Mouse (Mus musculus): ENCODE results near the gene Efcab2. TPM values are rescaled to one million over a fixed set of nuclear protein-coding genes. Genes with fewer than 3 reads are reported as not detected.

Efcab2 gene
- polyA plus RNA-seq (2014; fragmentation: Nextera tagmentation; extraction: Ambion mirVana): 5.9 and 7.6 TPM in 2 replicates

- peak within 1 kb of the TSS; percentile 62 for H3K4me3 ChIP-seq (ENCODE audit: low read depth, low read length)
- ATAC-seq (peak; percentile 96), DNase-seq (ENCODE audit: low spot score) (peak; percentile 95)
- H3K27ac ChIP-seq (ENCODE audit: low read depth, low read length): peak within 1 kb of the TSS; percentile 100
- H3K9me3 ChIP-seq (replicated peaks; ENCODE audit: control insufficient read depth, low read length): no peaks in the 10 kb centered on the region
- H3K4me2 ChIP-seq (ENCODE audit: low read length): peak within 1 kb of the TSS; percentile 63
- no peaks in the 10 kb centered on the region for H3K36me3 ChIP-seq (ENCODE audit: control insufficient read depth, insufficient read depth, low read length)
- no peaks in the 10 kb centered on the region for H3K4me1 ChIP-seq (ENCODE audit: control insufficient read depth, insufficient read depth, low read length)
- peak within 1 kb of the TSS; percentile 97 for H3K9ac ChIP-seq (ENCODE audit: low read length)
- no peaks in the 10 kb centered on the region for H3K27me3 ChIP-seq (replicated peaks; ENCODE audit: control insufficient read depth, insufficient read depth, low read length)
- under 1% methylated on average over 60 of the region's 70 CpGs for WGBS
These were observed at the start of gene Efcab2 for GRCm38 (mm10) chr1:178405951-178406711. TSS of gene Efcab2 (plus strand) at chr1:178406085.

DNA sequence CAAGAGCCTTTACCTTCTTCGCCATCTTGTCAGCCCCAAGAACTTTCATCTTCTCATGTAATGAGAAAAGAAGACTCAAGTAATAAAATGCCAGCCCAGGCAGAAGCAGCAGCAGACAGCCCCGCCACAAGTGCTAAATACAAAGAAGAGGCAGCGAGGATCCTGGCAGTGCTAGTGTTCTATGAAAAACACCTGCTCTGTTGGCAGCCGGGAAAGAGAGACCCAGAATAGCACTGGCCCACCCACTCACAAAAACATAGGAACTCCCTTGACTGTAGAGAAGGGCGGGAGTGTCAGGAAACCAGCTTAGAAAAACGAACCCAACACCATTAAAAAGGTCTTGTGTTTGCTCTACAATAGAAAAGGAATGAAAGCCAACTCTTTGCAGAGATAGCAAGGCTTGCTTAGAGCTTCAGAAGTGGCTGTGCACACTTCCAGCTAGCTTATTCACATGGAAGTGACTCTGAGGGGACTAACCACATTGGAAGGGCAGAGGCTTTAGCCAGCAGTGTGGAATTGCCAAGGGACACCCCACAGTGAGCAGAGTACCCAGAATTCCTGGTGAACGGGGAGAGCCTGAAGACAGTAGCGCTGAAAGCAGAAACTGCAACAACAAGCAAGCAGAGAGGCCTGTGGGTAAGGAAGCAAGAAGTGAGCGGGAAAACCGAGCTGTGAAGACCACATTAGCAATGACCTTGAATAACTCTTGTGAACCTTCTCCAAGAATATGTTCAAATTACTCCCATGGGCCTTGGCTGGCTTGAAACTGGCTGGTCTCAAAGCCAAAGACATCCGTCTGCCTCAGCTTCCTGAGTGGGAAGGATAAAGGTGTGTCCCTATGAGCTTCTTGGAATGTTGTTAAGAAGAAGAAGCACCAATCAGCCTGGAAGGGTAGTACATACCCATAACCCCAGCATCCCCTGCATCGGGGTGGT, 47.8 kb upstream of the Efcab2 start:
- peak; percentile 22 for DNase-seq (ENCODE audit: low spot score)
- H3K9me3 ChIP-seq (replicated peaks; ENCODE audit: control insufficient read depth, low read length): no peaks in the 10 kb centered on the region
- no peaks in the 10 kb centered on the region for H3K27me3 ChIP-seq (replicated peaks; ENCODE audit: control insufficient read depth, insufficient read depth, low read length)
- no peak overlapping the region for H3K9ac ChIP-seq (ENCODE audit: low read length)
- H3K4me2 ChIP-seq (ENCODE audit: low read length): no peak overlapping the region
- no peaks in the 10 kb centered on the region for H3K36me3 ChIP-seq (ENCODE audit: control insufficient read depth, insufficient read depth, low read length)
- ATAC-seq: no peak
- H3K4me1 ChIP-seq (ENCODE audit: control insufficient read depth, insufficient read depth, low read length): no peaks in the 10 kb centered on the region
- no peak overlapping the region for H3K4me3 ChIP-seq (ENCODE audit: low read depth, low read length)
- 64% methylated on average over 12 of the region's 12 CpGs for WGBS
- no peak overlapping the region for H3K27ac ChIP-seq (ENCODE audit: low read depth, low read length)

GRCm38 (mm10) chr1:178360264-178360663, 45.6 kb upstream of the Efcab2 start:
- H3K4me2 ChIP-seq (ENCODE audit: low read length): no peak overlapping the region
- H3K27ac ChIP-seq (ENCODE audit: low read depth, low read length): no peak overlapping the region
- DNase-seq (ENCODE audit: low spot score) (no peak), ATAC-seq (no peak)
- no peak overlapping the region for H3K9ac ChIP-seq (ENCODE audit: low read length)
- H3K4me3 ChIP-seq (ENCODE audit: low read depth, low read length): no peak overlapping the region
- no peaks in the 10 kb centered on the region for H3K9me3 ChIP-seq (replicated peaks; ENCODE audit: control insufficient read depth, low read length)
- no peaks in the 10 kb centered on the region for H3K36me3 ChIP-seq (ENCODE audit: control insufficient read depth, insufficient read depth, low read length)
- H3K27me3 ChIP-seq (replicated peaks; ENCODE audit: control insufficient read depth, insufficient read depth, low read length): no peaks in the 10 kb centered on the region
- H3K4me1 ChIP-seq (ENCODE audit: control insufficient read depth, insufficient read depth, low read length): no peaks in the 10 kb centered on the region
- WGBS: 85% methylated on average over 11 of the region's 11 CpGs

GRCm38 (mm10) chr1:178360702-178361101, 45.2 kb upstream of the Efcab2 start:
- no peak overlapping the region for H3K4me3 ChIP-seq (ENCODE audit: low read depth, low read length)

GRCm38 (mm10) chr1:178365171-178365570, 40.7 kb upstream of the Efcab2 start:
- DNase-seq (ENCODE audit: low spot score): no peak
- WGBS: 87% methylated on average over 6 of the region's 6 CpGs
- H3K4me2 ChIP-seq (ENCODE audit: low read length): no peak overlapping the region
- H3K27ac ChIP-seq (ENCODE audit: low read depth, low read length): no peak overlapping the region
- no peaks in the 10 kb centered on the region for H3K27me3 ChIP-seq (replicated peaks; ENCODE audit: control insufficient read depth, insufficient read depth, low read length)
- no peak overlapping the region for H3K9ac ChIP-seq (ENCODE audit: low read length)
- H3K9me3 ChIP-seq (replicated peaks; ENCODE audit: control insufficient read depth, low read length): no peaks in the 10 kb centered on the region
- H3K4me3 ChIP-seq (ENCODE audit: low read depth, low read length): no peak overlapping the region
- 0 out of 2 replicates have a peak, but pooled peaks cover 2% of the 10 kb centered on the region for H3K4me1 ChIP-seq (ENCODE audit: control insufficient read depth, insufficient read depth, low read length)
- no peak for ATAC-seq
- no peaks in the 10 kb centered on the region for H3K36me3 ChIP-seq (ENCODE audit: control insufficient read depth, insufficient read depth, low read length)

More at GRCm38 (mm10) chr1:178360702-178361101, 45.2 kb upstream of the Efcab2 start:
- no peak overlapping the region for H3K4me2 ChIP-seq (ENCODE audit: low read length)
- H3K9me3 ChIP-seq (replicated peaks; ENCODE audit: control insufficient read depth, low read length): no peaks in the 10 kb centered on the region
- WGBS: 58% methylated on average over 2 of the region's 2 CpGs
- no peak for ATAC-seq
- H3K4me1 ChIP-seq (ENCODE audit: control insufficient read depth, insufficient read depth, low read length): no peaks in the 10 kb centered on the region
- no peak for DNase-seq (ENCODE audit: low spot score)
- H3K27ac ChIP-seq (ENCODE audit: low read depth, low read length): no peak overlapping the region
- no peak overlapping the region for H3K9ac ChIP-seq (ENCODE audit: low read length)
- no peaks in the 10 kb centered on the region for H3K36me3 ChIP-seq (ENCODE audit: control insufficient read depth, insufficient read depth, low read length)
- no peaks in the 10 kb centered on the region for H3K27me3 ChIP-seq (replicated peaks; ENCODE audit: control insufficient read depth, insufficient read depth, low read length)

- Histone ChIP-seq H3K4me2 (ENCODE audit: low read length) (no peak overlapping the region), H3K27me3 (replicated peaks; ENCODE audit: control insufficient read depth, insufficient read depth, low read length) (no peaks in the 10 kb centered on the region), H3K4me1 (ENCODE audit: control insufficient read depth, insufficient read depth, low read length) (0 out of 2 replicates have a peak, but pooled peaks cover 2% of the 10 kb centered on the region), H3K36me3 (ENCODE audit: control insufficient read depth, insufficient read depth, low read length) (no peaks in the 10 kb centered on the region), H3K27ac (ENCODE audit: low read depth, low read length) (no peak overlapping the region; the same call in 1 of the 2 replicates), H3K9ac (ENCODE audit: low read length) (no peak overlapping the region; the same call in 1 of the 2 replicates), H3K9me3 (replicated peaks; ENCODE audit: control insufficient read depth, low read length) (no peaks in the 10 kb centered on the region), H3K4me3 (ENCODE audit: low read depth, low read length) (no peak overlapping the region)
- ATAC-seq: no peak
- no peak for DNase-seq (ENCODE audit: low spot score)
- 82% methylated on average over 6 of the region's 6 CpGs for WGBS
These were observed 37.8 kb upstream of the Efcab2 start for GRCm38 (mm10) chr1:178368121-178368520.

DNA sequence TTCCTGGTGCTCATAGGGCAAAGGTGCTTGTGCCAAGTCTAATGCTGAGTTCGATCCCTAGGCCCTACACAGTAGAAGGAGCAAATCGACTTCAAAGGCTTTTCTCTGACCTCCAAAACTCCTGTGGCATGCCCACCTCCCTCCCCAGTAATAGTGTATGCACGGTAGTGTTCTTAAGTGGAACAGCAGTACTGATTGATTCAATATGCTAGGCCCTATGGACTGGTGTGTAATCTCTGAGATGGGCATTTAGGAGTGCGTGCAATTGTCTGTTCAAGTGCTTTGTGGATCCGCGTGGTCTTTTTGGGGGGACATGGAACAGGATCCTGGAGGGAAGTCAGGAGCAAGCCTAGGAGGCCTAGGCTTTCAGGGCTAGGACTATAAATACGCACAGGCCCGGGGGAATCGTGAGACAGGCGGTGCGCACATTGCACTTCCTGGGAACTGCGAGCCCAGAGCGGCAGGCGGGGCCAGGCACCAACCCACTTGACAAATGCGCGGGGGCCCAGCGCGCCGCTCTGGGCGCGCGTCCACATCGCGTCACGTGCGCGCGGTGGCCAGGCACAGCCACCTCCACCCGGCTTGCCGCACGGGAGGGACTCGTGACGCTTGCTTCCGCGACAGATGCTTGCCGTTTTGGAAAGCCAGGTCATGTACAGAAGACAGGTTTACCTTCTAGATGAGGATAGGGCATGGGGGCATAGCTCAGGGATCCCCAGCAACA, 37.2 kb upstream of the Efcab2 start:
- Histone ChIP-seq H3K9me3 (replicated peaks; ENCODE audit: control insufficient read depth, low read length) (no peaks in the 10 kb centered on the region), H3K36me3 (ENCODE audit: control insufficient read depth, insufficient read depth, low read length) (no peaks in the 10 kb centered on the region), H3K27ac (ENCODE audit: low read depth, low read length) (peak overlapping the region; percentile 63), H3K4me2 (ENCODE audit: low read length) (peak overlapping the region; percentile 72), H3K4me1 (ENCODE audit: control insufficient read depth, insufficient read depth, low read length) (0 out of 2 replicates have a peak, but pooled peaks cover 2% of the 10 kb centered on the region), H3K27me3 (replicated peaks; ENCODE audit: control insufficient read depth, insufficient read depth, low read length) (no peaks in the 10 kb centered on the region), H3K4me3 (ENCODE audit: low read depth, low read length) (peak overlapping the region; percentile 41), H3K9ac (ENCODE audit: low read length) (peak overlapping the region; percentile 58)
- ATAC-seq: peak; percentile 98
- peak; percentile 94 for DNase-seq (ENCODE audit: low spot score)
- 3% methylated on average over 36 of the region's 36 CpGs for WGBS

- peak; percentile 57 for DNase-seq (ENCODE audit: low spot score)
- WGBS: 2% methylated on average over 11 of the region's 11 CpGs
These were observed 36.6 kb upstream of the Efcab2 start for GRCm38 (mm10) chr1:178369272-178369651.

More at GRCm38 (mm10) chr1:178369272-178369651, 36.6 kb upstream of the Efcab2 start:
- Histone ChIP-seq H3K27ac (ENCODE audit: low read depth, low read length) (peak overlapping the region; percentile 63), H3K4me3 (ENCODE audit: low read depth, low read length) (peak overlapping the region; percentile 41), H3K9ac (ENCODE audit: low read length) (peak overlapping the region; percentile 58), H3K4me2 (ENCODE audit: low read length) (peak overlapping the region; percentile 72), H3K9me3 (replicated peaks; ENCODE audit: control insufficient read depth, low read length) (no peaks in the 10 kb centered on the region), H3K27me3 (replicated peaks; ENCODE audit: control insufficient read depth, insufficient read depth, low read length) (no peaks in the 10 kb centered on the region), H3K36me3 (ENCODE audit: control insufficient read depth, insufficient read depth, low read length) (no peaks in the 10 kb centered on the region), H3K4me1 (ENCODE audit: control insufficient read depth, insufficient read depth, low read length) (0 out of 2 replicates have a peak, but pooled peaks cover 2% of the 10 kb centered on the region)
- ATAC-seq: peak; percentile 78

Measured in forebrain, embryonic 14.5 days (tissue).